ENCODE assay signal across 8 mouse cellular contexts in genomic region chr6:125148926-125149568, GRCm38 (mm10). TPM values are rescaled to one million over a fixed set of nuclear protein-coding genes. Genes with fewer than 3 reads are reported as not detected.
DNase-seq lines count a peak whose midpoint lies in the region; ATAC-seq and TF ChIP-seq lines count a peak whose summit lies in the region.

No protein-coding gene starts in this region.

- peaks cover 32% of the 10 kb centered on the region for H3K79me2 ChIP-seq in myocyte (ENCODE audit: control insufficient read depth, insufficient read depth)

- no peaks in the 10 kb centered on the region for H3K27me3 ChIP-seq in embryonic facial prominence, embryonic 11.5 days (ENCODE audit: control insufficient read depth, insufficient read depth, low read length)
- no peaks in the 10 kb centered on the region for H3K27me3 ChIP-seq in myocyte (ENCODE audit: control insufficient read depth, insufficient read depth, insufficient read length)
- H3K27me3 ChIP-seq in forebrain, embryonic 12.5 days = no peaks in the 10 kb centered on the region

- H3K36me3 ChIP-seq in embryonic facial prominence, embryonic 11.5 days (replicated peaks; ENCODE audit: control insufficient read depth, insufficient read depth, low read depth, low read length) = no peaks in the 10 kb centered on the region; the same call in 1 of the 2 replicates
- peaks cover 17% of the 10 kb centered on the region for H3K36me3 ChIP-seq in myocyte (ENCODE audit: control insufficient read depth, insufficient read depth)
- peaks cover 37% of the 10 kb centered on the region for H3K36me3 ChIP-seq in forebrain, embryonic 12.5 days (replicated peaks)

- no peak overlapping the region for H3K4me2 ChIP-seq in embryonic facial prominence, embryonic 11.5 days (ENCODE audit: low read depth, low read length)
- peak overlapping the region; percentile 70 for H3K4me2 ChIP-seq in myocyte (ENCODE audit: low read depth)
- no peak overlapping the region for H3K4me2 ChIP-seq in forebrain, embryonic 12.5 days

- H3K9ac ChIP-seq in embryonic facial prominence, embryonic 11.5 days (replicated peaks; ENCODE audit: low read length) = no peak overlapping the region; the same call in 1 of the 2 replicates
- no peak overlapping the region for H3K9ac ChIP-seq in forebrain, embryonic 12.5 days

- peak overlapping the region; percentile 60 for H3ac ChIP-seq in myocyte (ENCODE audit: control insufficient read depth, insufficient read length)

- no peak overlapping the region for H3K4me3 ChIP-seq in embryonic facial prominence, embryonic 11.5 days (ENCODE audit: low read depth, low read length)
- peak overlapping the region; percentile 98 for H3K4me3 ChIP-seq in myocyte
- no peak overlapping the region for H3K4me3 ChIP-seq in forebrain, embryonic 12.5 days (replicated peaks)

- TF ChIP-seq POLR2A in myocyte (IDR thresholded peaks at IDR 0.05; ENCODE audit: insufficient read length, low read depth) = peak; percentile 60

- peak; percentile 70 for DNase-seq in right cerebral cortex, adult 18-20 months
- DNase-seq in right cerebral cortex, postnatal 25 days = no peak
- DNase-seq in embryonic facial prominence, embryonic 11.5 days (ENCODE audit: low spot score) = no peak
- DNase-seq in heart, postnatal 14 days = peak; percentile 60 to 77
- peak; percentile 66 for DNase-seq in layer of hippocampus, postnatal 10 days (ENCODE audit: low spot score in 2 of 2)
- no peak for DNase-seq in spleen, adult 18-20 months

- H3K27ac ChIP-seq in embryonic facial prominence, embryonic 11.5 days (replicated peaks; ENCODE audit: low read depth, low read length) = peak overlapping the region; percentile 20; the same call in 1 of the 2 replicates
- H3K27ac ChIP-seq in forebrain, embryonic 12.5 days = no peak overlapping the region

- WGBS in embryonic facial prominence, embryonic 11.5 days = 78% methylated on average over 16 of the region's 16 CpGs
- 85% methylated on average over 16 of the region's 16 CpGs for WGBS in forebrain, embryonic 12.5 days

- H3K4me1 ChIP-seq in embryonic facial prominence, embryonic 11.5 days (ENCODE audit: control insufficient read depth, insufficient read depth, low read length) = no peaks in the 10 kb centered on the region; the same call in 1 of the 2 replicates
- peaks cover 44% of the 10 kb centered on the region for H3K4me1 ChIP-seq in forebrain, embryonic 12.5 days

- no peaks in the 10 kb centered on the region for H3K9me3 ChIP-seq in embryonic facial prominence, embryonic 11.5 days (replicated peaks; ENCODE audit: control insufficient read depth, low read length)
- H3K9me3 ChIP-seq in forebrain, embryonic 12.5 days = no peaks in the 10 kb centered on the region

- intact Hi-C loops in heart, postnatal 14 days (cut with DNase I) = loop anchor here (5.0 kb wide), 2 partner anchors 43 to 123 kb away; partner anchors contain the start of genes Mrpl51 and Ncapd2

- no peak for ATAC-seq in embryonic facial prominence, embryonic 11.5 days (replicated peaks; ENCODE audit: insufficient number of reproducible peaks, low FRiP score, low TSS enrichment, low read depth)
- no peak for ATAC-seq in forebrain, embryonic 12.5 days (ENCODE audit: low FRiP score)

TF ChIP-seq in myocyte, 11 proteins besides CTCF, POLR2A, EP300 and RAD21:
- TF ChIP-seq TCF3 (IDR thresholded peaks at IDR 0.05; ENCODE audit: insufficient read length, low read depth) (peak; percentile 87), SRF (IDR thresholded peaks at IDR 0.05; ENCODE audit: control insufficient read depth, insufficient read length, low read depth) (no peak), MYOG (IDR thresholded peaks at IDR 0.05; ENCODE audit: control insufficient read depth in 1 of 3, insufficient read depth in 1 of 3, insufficient read length in 2 of 3, low read depth in 2 of 3) (peak; percentile 87 to 94 (median 93)), USF1 (IDR thresholded peaks at IDR 0.05; ENCODE audit: low read depth) (no peak), REST (IDR thresholded peaks at IDR 0.05; ENCODE audit: insufficient read depth, insufficient read length) (no peak), TCF12 (IDR thresholded peaks at IDR 0.05; ENCODE audit: insufficient read depth, poor library complexity, severe bottlenecking) (peak; percentile 95), MAX (IDR thresholded peaks at IDR 0.05; ENCODE audit: low read depth) (no peak), POLR2AphosphoS2 (IDR thresholded peaks at IDR 0.05; ENCODE audit: insufficient read length, low read depth) (peak; percentile 61), E2F4 (IDR thresholded peaks at IDR 0.05; ENCODE audit: insufficient read depth) (no peak), CEBPB (IDR thresholded peaks at IDR 0.05; ENCODE audit: insufficient read depth, poor library complexity, severe bottlenecking) (no peak), MYOD1 (IDR thresholded peaks at IDR 0.05; ENCODE audit: control insufficient read depth in 1 of 3, insufficient read length in 2 of 3, low read depth in 2 of 3) (peak; percentile 41 to 93 (median 88))

RNA-seq across cellular contexts. Expression of gene Iffo1, which starts 4.0 kb away (rescaled TPM):
- polyA plus RNA-seq in embryonic facial prominence, embryonic 11.5 days (2014; fragmentation: Nextera tagmentation; extraction: Ambion mirVana) = 7.0 and 10.3 TPM in 2 replicates
- total RNA-seq in heart, postnatal 14 days (2021) = 10 to 100 TPM in 1 of 2 experiments, 1 to 10 TPM in 1; 10.0 to 16.1 TPM
- 10 to 100 TPM; 49.7 to 50.7 TPM for total RNA-seq in layer of hippocampus, postnatal 10 days (2021)
- 244 TPM for polyA plus RNA-seq in myocyte (2012; fragmentation: generic; extraction: Trizol)
- polyA plus RNA-seq in forebrain, embryonic 12.5 days (2016; fragmentation: Nextera tagmentation; extraction: Ambion mirVana) = 15.9 and 16.0 TPM in 2 replicates

RNA-seq across cellular contexts. Expression of gene Gapdh, which starts 17.2 kb away (rescaled TPM):
- polyA plus RNA-seq in embryonic facial prominence, embryonic 11.5 days (2014; fragmentation: Nextera tagmentation; extraction: Ambion mirVana) = 2,314 and 2,539 TPM in 2 replicates
- 1,000 to 10,000 TPM; 3,924 to 4,148 TPM for total RNA-seq in heart, postnatal 14 days (2021)
- total RNA-seq in layer of hippocampus, postnatal 10 days (2021) = 1,000 to 10,000 TPM; 1,523 to 1,789 TPM
- polyA plus RNA-seq in myocyte (2012; fragmentation: generic; extraction: Trizol) = 9,871 TPM
- polyA plus RNA-seq in forebrain, embryonic 12.5 days (2016; fragmentation: Nextera tagmentation; extraction: Ambion mirVana) = 2,231 and 2,319 TPM in 2 replicates

RNA-seq across cellular contexts. Expression of gene Nop2, which starts 17.3 kb away (rescaled TPM):
- 66.3 and 69.8 TPM in 2 replicates for polyA plus RNA-seq in embryonic facial prominence, embryonic 11.5 days (2014; fragmentation: Nextera tagmentation; extraction: Ambion mirVana)
- 10 to 100 TPM; 16.2 to 19.9 TPM for total RNA-seq in heart, postnatal 14 days (2021)
- 10 to 100 TPM; 35.9 to 36.1 TPM for total RNA-seq in layer of hippocampus, postnatal 10 days (2021)
- polyA plus RNA-seq in myocyte (2012; fragmentation: generic; extraction: Trizol) = 55.4 TPM
- 62.9 and 63.6 TPM in 2 replicates for polyA plus RNA-seq in forebrain, embryonic 12.5 days (2016; fragmentation: Nextera tagmentation; extraction: Ambion mirVana)

RNA-seq across cellular contexts. Expression of gene Ncapd2, which starts 42.5 kb away (rescaled TPM):
- polyA plus RNA-seq in embryonic facial prominence, embryonic 11.5 days (2014; fragmentation: Nextera tagmentation; extraction: Ambion mirVana) = 135 and 136 TPM in 2 replicates
- total RNA-seq in heart, postnatal 14 days (2021) = 10 to 100 TPM; 28.1 to 33.4 TPM
- 10 to 100 TPM; 31.8 to 36.1 TPM for total RNA-seq in layer of hippocampus, postnatal 10 days (2021)
- polyA plus RNA-seq in myocyte (2012; fragmentation: generic; extraction: Trizol) = 34.7 TPM
- 221 and 246 TPM in 2 replicates for polyA plus RNA-seq in forebrain, embryonic 12.5 days (2016; fragmentation: Nextera tagmentation; extraction: Ambion mirVana)

RNA-seq across cellular contexts. Expression of gene Mrpl51, which starts 42.6 kb away (rescaled TPM):
- polyA plus RNA-seq in embryonic facial prominence, embryonic 11.5 days (2014; fragmentation: Nextera tagmentation; extraction: Ambion mirVana) = 205 and 217 TPM in 2 replicates
- 100 to 1,000 TPM; 279 to 289 TPM for total RNA-seq in heart, postnatal 14 days (2021)
- 10 to 100 TPM; 73.5 to 75.9 TPM for total RNA-seq in layer of hippocampus, postnatal 10 days (2021)
- 132 TPM for polyA plus RNA-seq in myocyte (2012; fragmentation: generic; extraction: Trizol)
- polyA plus RNA-seq in forebrain, embryonic 12.5 days (2016; fragmentation: Nextera tagmentation; extraction: Ambion mirVana) = 192 and 193 TPM in 2 replicates

Comparison
In these comparisons a context has a peak if more than half of its experiments do, and no peak if none do; other contexts are left out.
1. DNase-seq: peak in right cerebral cortex, adult 18-20 months (single experiment), heart, postnatal 14 days (2 of 2) and layer of hippocampus, postnatal 10 days (2 of 2); none in right cerebral cortex, postnatal 25 days (single experiment), embryonic facial prominence, embryonic 11.5 days (single experiment) and spleen, adult 18-20 months (0 of 2).
2. RNA of gene Iffo1, which starts 4.0 kb away (polyA plus RNA-seq): 244 TPM in myocyte (single experiment); 15.9 to 16.0 TPM in forebrain, embryonic 12.5 days and 7.0 to 10.3 TPM in embryonic facial prominence, embryonic 11.5 days; every median in the first group is over 10 times any median in the second.